Mouse (Mus musculus) mouse embryonic stem cell (cell line): Measurements from ENCODE around the gene Ntm.

Experiments used
- in situ Hi-C, 2 experiments: fragments of 300-500 bp; cut with MboI; formaldehyde crosslinking; loops; 1 replicate in 1 of 2; 3 replicates in 1 of 2; pipeline ENCODE4 v1.14.3; 2019 to 2020; ENCODE audit warnings: low sequenced_read_pairs in 2 of 2, low pct_unique_long_range_greater_than_20kb in 1 of 2, mixed read lengths in 1 of 2; ENCODE audit not compliant: unreplicated experiment in 1 of 2

Gene Ntm

GRCm38 (mm10) chr9:29823716-29824115 lies 139.2 kb downstream of the Ntm start:
- in situ Hi-C loops: no loop called here

- in situ Hi-C loops: no loop called here
These were observed 150.3 kb downstream of the Ntm start for GRCm38 (mm10) chr9:29812685-29813084.

- in situ Hi-C loops: no loop called here
These were observed 156.2 kb downstream of the Ntm start for GRCm38 (mm10) chr9:29806790-29807189.

DNA sequence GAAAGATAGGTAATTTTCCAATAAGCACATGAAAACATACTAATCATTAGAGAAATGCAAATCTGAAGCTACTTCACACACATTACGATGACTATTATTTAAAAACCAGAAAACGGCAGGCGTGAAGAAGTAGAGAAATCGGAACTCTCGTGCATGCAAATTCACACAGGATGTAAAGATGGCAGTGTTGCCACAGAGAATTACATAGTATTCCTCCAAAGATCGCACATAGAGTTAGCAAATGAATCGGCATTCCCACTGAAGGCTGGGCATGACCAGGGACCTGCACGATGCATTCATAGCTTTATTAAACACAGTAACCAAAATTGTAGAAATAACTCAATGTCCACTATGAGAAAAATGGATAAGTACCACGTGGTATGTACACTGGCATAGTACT lies 158.5 kb downstream of the Ntm start:
- in situ Hi-C loops: no loop called here

- in situ Hi-C loops: no loop called here
These were observed 159.1 kb downstream of the Ntm start for GRCm38 (mm10) chr9:29803738-29804285.

DNA sequence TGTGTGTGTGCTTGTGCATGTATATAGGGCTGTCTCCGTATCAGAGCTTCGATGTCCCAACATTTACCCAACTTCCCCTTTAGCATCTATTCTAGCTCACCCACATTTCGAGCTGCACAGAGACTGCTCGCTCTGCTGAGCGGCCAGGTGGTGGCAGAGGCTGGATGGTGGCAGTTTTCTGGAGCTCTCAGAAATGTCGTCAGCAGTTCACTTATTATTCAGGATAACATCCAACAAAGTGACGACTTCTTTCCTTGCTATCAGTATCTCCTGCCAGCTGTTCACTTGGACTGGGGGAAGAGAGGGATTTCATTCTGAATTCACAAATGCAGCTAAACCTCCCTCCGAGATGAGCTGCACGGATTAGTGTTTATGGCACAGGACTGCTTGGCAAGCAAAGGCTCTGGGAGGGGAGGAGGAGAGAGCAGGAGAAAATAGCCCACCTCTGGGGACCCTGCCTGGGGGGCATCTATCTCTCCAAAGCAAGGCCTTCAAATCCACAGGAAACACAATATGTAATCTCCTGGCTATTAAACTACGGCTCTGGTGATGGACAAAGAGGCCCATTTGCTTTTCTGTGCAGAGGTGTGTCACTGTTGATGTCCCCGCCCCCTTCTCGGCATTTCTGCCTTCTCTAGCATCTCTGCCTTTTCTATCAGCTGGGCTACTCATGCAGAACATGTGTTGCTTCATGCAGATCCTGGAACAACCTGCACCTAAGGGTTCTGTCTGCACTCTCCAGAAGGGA lies 159.8 kb downstream of the Ntm start:
- in situ Hi-C loops: no loop called here

GRCm38 (mm10) chr9:29802071-29802705 lies 160.8 kb downstream of the Ntm start:
- in situ Hi-C loops: no loop called here

DNA sequence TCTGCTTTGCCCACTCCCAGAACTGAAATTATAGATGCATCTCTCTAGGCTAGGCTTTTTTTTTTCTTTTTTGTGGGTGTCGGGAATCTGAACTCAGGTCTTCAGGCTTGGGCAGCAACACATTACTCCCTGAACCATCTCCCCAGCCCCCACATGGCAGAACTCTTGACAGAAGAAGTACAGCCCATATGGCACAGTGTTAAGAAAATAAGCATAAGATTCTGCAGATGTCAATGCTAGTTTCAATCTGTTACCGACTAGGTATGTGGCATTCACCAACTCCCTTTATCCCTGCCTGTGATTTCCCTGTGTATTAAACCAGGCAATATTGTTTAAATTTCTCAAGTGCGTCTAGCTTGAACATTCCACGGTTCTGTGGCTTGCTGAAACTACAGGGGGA lies 166.7 kb downstream of the Ntm start:
- in situ Hi-C loops: no loop called here

GRCm38 (mm10) chr9:29791199-29791915 lies 171.6 kb downstream of the Ntm start:
- in situ Hi-C loops: no loop called here

GRCm38 (mm10) chr9:29790017-29790416 lies 172.9 kb downstream of the Ntm start:
- in situ Hi-C loops: no loop called here

DNA sequence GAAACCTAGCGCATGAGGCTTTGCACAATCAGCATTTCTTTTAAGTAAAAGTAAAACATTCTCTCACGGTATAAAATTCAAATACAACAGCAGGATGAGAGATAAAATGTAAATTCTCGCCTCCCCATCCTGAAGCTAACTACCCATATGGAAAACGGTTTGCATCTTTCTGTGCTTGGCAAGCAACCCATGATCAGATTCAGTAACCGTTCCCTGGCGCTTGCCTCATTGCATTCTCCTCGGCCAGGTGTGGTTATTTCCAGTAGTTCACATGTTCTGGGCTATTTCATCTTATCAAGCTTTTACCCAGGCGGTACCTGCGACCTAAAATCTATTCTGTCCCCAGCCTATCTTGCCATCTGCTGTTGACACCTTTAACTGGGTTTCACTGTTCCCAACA lies 174.1 kb downstream of the Ntm start:
- in situ Hi-C loops: no loop called here

DNA sequence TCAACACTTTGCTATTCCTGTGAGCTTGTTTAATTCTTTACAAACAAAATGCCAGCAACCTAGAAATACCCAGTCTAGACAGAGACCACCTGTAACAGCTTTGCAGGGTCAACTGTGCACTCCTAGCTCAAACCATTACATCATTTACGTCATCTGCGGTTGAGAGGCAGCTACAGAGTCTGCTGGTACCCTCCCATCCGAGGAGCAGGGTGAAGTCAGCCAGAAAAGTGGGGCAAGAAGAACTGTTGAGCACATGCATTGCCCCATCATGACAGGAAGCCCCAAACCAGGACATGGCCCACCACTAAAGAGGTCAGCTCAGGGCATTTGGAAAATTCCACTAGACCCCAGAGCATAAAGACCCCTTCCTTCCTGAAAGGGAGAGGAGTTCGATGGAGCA lies 175.5 kb downstream of the Ntm start:
- in situ Hi-C loops: no loop called here

GRCm38 (mm10) chr9:29782697-29783096 lies 180.2 kb downstream of the Ntm start:
- in situ Hi-C loops: no loop called here

- in situ Hi-C loops: no loop called here
These were observed 183.2 kb downstream of the Ntm start for GRCm38 (mm10) chr9:29779739-29780138.

DNA sequence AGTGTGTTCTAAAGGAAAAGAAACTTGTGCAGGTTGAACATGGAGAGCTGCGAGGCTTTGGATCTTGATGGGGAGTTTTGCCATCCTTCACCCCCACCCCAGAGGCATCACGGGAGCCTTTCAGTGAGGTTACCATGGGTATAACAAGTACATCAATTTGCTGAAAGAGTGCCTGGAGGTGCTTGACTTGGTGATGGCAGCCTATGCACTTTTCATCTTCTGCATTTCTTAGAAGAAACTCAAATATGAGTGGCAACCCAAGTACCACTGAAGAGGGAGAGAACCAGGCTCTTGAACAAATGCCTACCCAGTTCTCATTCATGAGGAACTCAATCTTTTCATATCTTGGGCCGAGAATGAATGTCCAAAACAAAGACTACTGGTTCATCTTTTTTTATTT lies 186.0 kb downstream of the Ntm start:
- in situ Hi-C loops: no loop called here

DNA sequence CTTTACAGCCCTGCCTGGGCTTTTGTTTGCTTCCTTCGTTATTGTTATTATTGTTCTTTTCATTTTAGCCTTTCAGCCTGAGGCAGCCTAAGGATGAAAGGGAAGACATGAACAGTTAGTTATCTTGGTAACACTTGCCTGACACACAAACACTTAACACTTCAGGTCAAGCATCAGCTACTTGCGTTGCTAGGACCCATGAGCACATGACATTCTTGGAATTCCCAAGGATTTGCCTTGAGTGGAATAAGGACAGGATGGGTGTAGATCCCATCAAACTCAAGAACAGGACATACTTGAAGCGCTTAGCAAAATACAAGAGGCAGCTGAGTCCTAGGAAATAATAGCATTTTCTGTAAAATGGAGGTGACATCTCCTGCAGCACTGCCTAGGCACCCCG lies 186.4 kb downstream of the Ntm start:
- in situ Hi-C loops: no loop called here

DNA sequence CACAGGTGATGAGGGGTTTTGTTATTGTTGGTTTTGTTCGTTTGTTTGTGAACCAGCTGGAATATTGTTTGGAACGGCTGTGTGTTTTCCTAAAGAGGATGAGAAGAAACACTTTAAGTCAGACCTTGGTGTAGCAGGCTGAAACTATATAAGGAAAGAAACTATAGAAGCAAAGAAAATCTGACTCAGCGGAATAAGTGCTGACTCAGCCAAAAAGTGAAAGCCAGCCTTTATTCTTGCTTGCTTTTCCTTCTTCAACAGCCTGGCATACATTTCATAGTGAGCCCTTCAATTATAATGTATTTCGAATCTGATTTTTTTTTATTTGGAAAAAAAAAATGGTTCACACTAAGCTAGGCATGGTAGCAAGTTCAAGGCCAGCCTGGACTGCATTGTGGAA lies 186.9 kb downstream of the Ntm start:
- in situ Hi-C loops: no loop called here

DNA sequence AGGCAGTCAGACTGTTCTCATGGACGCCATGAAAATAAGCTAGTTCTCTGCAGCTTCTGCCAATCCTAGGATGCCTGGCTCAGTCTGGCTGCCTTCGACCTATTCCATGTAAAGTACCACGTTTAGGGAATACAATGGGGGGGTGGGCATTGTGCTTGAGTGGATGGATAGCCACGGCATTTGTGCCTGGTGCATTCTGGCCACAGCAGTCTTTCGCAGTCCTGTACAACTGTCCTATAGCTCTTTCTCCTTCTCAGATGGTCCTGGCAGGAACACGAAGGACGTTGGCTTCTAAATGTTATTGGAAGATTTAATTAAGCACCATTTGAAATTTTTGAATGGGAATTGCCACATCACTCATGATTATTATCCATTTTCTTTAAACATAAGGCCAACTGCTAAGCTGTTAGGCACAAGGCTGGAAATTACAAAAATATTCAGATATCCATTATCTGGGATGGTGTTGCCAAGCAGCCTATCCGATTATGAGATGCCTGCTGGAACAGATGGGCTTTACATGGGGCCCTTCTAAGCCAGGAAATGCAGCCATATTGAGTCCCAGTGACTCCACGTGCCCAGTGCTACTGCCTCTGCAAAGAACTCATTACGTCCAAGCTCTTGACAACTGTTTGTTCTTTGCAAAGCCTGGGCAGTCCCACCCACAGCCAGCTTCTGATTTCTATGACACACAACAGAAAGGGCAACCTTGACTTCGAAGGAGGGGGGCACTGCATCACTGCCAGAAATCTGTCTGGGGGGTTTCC lies 190.1 kb downstream of the Ntm start:
- in situ Hi-C loops: no loop called here

GRCm38 (mm10) chr9:29771870-29772269 lies 191.1 kb downstream of the Ntm start:
- in situ Hi-C loops: no loop called here
